Mouse (Mus musculus) cerebellum, postnatal 14 days (tissue): ENCODE results near the gene Diaph2.
A peak's percentile ranks its signal among the peaks of the same experiment; 100 is the strongest.
"Not testable (repeated sequence)": the region's sequence is repeated elsewhere in the genome, so short reads cannot be mapped to it uniquely, and the experiment has no call there.

Experiments
- DNase-seq, 2 experiments: peaks; one replicate each; pipeline ENCODE4 v3.0.0; 2021; ENCODE audit warnings: mixed read lengths in 2 of 2

The Diaph2 gene

GRCm38 (mm10) chrX:130350808-130351435, 601.4 kb downstream of the Diaph2 start:
- no peak for DNase-seq

DNA sequence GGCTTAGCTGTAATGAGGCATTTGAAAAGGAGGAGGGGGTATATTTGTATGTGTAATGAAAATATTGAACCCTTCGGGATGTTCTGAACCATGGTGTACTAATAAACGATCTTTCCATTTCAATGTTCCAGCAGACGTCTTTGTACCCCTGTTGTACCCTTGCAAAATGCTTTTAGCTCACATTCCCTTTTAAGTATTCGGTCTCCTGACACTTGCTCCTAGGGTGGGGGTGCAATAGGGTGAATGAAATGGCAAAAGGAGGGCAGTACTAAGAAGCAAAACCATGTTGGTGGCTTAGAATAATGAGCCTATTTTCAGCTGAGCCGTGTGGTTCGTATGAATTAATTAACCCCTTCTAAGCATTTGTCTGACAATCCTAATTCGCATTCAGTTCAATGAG, 601.9 kb downstream of the Diaph2 start:
- DNase-seq, result no peak

DNA sequence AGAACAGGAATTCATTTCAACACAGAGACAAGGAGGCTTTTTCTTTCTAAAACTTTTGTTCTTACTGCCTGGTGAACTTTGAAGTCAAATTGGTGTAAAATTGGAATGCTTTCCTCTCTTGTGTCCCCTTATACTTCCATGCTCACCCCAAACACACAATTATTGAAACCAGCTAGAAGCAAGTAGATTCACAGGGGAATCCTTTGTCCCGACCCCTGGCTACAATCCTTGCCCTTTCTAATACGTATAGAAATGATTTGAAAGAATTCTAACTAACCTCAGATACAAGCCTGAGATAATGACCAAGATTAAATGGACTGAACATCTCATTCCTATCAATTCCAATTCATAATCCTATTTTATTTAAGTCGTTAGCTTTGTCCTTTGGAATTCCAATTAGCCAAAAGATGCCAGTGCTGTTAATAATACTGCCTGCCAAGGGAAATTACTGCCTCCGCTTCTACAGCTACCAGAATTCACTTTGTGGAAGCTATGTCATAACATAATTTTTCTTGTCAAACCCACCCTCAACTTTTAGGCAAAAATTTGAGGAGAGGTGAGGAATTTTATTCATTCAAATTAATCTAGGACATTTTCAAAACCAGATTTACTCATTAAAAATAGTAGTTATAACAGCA, 644.1 kb downstream of the Diaph2 start:
- no peak for DNase-seq

DNA sequence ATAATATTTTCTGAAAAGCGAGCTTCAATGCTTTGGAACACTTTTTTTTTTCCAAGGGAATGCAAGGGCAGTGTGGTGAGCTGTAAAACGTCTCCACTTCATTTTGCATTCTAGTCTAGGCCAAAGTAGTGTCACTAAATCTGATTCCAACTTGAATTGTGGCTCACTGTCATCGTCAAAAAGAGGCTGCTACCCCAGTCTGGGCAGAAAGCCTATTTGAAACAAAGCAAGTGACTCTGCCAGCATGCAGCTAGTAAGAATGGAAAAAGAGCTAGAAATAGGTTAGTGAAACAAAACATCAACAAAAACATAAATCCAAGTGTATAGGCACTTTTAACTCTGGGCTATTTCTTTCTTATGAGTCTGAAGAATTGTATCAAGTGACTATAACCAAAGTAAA, 653.7 kb downstream of the Diaph2 start:
- peak in 1 of 2 experiments; percentile 14 for DNase-seq

GRCm38 (mm10) chrX:130407471-130407870, 657.9 kb downstream of the Diaph2 start:
- DNase-seq, result not testable (repeated sequence)

DNA sequence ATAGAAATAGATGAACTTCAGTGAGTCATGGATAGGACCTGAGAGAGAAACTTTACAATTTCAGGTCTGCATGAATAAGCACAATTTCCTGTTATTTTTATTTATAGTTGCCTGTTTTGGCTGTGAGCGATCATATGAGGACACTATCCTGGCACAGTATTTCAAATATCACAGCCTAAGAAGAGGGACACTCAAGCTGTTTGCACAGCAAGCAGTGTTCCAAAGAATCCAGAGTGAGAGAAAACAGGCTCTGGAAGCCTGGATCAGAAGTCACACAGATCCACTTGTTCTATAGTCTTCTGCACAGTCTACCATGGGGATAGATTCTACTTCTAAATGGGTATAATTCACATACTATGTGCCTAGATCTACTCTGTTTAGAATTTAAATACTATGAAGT, 659.4 kb downstream of the Diaph2 start:
- DNase-seq, result peak; percentile 3 to 41

DNA sequence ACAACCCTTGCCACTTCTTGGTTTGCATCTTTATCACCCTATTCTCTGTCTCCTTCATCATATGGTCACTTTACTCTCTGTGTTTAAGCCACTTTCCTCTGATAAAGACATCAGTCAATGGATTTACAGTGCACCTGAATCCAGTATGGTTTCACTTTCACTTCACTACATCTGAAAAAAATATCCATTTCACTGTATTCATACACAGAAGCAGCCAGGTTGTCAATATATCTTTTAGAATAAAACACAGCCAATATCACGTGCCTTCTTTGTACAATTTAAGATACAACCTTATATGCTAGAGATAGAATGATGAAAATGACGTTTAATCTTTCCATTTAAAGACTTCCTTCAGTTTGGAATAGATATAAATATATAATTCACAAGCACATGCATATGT, 673.6 kb downstream of the Diaph2 start:
- no peak for DNase-seq

DNA sequence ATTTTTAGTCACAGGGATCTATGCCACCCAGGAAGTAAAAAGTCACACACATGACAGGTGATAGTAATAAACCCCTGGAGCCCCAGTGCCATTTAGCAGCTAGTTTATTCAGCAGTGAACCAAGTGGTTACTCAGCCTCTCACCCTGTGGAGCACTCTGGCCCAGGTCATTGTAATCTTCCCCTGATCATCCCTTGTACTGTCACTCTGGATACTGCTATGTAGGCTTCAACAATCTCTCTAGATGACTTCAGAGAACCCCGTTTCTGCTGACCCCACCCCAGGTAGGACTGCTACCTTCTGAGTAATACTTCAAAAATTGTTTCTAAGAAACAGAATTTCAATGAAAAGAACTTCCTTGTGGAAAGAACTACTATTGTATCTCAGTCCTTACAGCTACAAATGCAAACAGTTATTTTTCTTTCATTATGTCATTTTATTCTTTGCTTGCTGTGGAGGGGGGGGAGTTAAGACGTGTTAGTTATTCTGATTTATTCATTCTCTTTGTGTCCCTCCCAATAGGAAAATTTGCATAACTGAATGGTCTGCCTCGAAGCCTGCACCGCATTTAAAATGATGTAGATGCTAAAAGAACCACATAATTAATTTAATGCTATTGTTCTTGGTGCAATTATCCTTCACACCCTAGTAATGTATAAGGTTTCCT, 702.4 kb downstream of the Diaph2 start:
- no peak for DNase-seq

DNA sequence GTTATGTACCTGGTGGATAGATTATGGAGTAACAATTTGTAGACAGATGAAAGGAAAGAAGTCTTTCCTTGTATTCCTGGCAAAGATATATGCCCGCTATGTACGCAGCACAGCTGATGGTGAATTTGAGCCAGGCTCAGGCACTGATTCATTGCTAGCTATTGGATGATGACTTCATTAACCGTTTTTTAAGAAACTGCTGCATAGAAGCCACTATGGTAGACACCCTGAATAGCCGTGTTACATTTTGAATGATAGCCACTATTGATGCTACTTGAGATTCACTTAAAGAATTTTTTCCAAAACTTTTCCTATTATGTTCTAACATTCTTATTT, 702.9 kb downstream of the Diaph2 start:
- no peak for DNase-seq

DNA sequence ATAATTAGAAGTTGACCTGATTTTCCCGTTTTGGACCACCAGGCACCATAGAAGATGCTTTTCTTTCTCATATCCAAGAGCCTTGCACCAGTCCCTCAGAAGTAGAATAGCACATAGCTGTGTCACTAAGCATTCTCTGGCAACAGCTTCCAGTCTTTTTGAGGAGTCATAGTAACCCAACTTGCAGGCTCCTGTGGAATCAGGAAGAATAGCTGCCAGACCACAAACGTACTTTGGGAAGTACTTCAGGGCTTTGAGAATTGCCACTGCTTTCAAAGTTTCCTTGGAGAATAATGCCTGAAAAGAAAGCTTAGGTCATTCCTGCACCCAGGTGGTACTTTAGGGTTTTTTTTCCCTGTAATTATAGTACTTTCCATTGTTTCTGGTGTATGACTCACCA, 723.6 kb downstream of the Diaph2 start:
- DNase-seq, result no peak

DNA sequence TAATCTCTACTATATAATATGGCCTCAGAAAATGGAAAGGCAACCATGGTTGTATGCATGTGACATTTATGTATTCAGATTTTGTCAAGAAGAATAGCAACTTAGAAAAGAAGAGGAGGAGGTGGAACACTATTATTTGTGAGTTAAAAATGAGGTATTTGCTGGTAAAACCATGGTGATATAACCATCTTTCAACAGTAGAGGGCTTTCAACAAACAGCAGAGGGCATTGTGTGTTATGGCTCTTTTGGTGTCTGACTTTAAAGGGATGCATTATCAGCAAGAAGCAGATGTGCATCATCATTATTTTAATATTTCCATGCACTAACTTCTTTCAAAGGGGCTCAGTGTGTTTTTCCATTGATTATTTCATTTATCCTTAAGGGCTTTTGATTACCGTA, 731.3 kb downstream of the Diaph2 start:
- DNase-seq, result no peak

DNA sequence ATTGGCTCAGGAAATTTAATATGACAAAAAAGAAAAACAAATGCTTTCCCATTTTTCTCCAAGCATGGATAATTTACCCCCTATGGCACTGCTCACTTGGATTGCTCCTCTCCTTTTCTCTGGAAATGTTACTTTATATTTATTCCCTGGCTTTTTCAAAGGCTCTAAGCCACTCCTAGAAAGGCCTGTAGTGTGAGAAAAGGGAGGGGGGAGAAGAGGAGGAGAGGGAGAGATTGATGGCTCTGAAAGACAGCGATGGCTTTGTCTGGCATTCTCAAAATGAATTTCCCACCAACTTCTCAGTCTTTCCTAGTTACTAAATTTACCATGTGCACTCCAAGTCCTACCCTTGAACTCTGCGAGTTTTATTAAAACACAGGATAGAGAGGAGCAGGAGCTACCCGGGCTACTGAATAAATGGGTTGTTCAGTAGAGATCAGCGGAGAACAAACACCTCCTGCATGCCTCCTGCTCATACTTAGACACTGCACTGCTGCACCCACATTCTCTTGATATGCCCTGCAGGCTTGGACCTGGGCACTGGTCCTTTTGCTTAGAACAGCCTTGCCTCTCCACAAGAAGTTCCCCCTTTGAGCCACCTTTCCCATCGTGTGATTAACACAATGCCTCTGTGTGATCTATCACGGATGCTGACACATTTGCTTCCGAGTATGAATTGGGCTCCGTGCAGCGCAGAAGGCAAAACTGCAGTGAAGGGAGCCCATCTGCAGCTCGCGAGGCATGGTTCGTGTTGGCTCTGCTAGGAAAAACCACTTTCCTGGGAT, 753.3 kb downstream of the Diaph2 start:
- DNase-seq, result peak; percentile 8 to 21

GRCm38 (mm10) chrX:130503465-130503860, 753.9 kb downstream of the Diaph2 start:
- no peak for DNase-seq

GRCm38 (mm10) chrX:130505626-130506025, 756.1 kb downstream of the Diaph2 start:
- no peak for DNase-seq
